Mouse (Mus musculus) forebrain, embryonic 12.5 days (tissue): Measurements from ENCODE around the gene Zg16. TPM values are rescaled to one million over a fixed set of nuclear protein-coding genes. Genes with fewer than 3 reads are reported as not detected.

Experiments used
- microRNA-seq: library from miRNA; unstranded; fragments of <30 nt; microRNA quantifications from one replicate; pipeline ENCODE4, GENCODE M21; 2017
- polyA plus RNA-seq: library from polyadenylated mRNA; unstranded; fragments of >200 nt; fragmentation: Nextera tagmentation; extraction: Ambion mirVana; gene quantifications from 2 replicates; pipeline ENCODE4 v1.2.1, GENCODE M21; 2016

The Zg16 gene
- polyA plus RNA-seq, 1 experiment from 2014 or later: not detected

Small RNAs within 50 kb of the gene (microRNA-seq; reads per million reads assigned to microRNA genes)
- gene Gm44343: not detected

Other genes with a start within 250 kb of the Zg16 start
- gene Doc2a, start 239.9 kb downstream of the Zg16 start, polyA plus RNA-seq: 5.5 and 6.6 TPM in 2 replicates
- 53.3 TPM in 2 replicates for gene Hirip3, start 225.4 kb downstream of the Zg16 start, polyA plus RNA-seq
- 96.5 and 108 TPM in 2 replicates for gene Ino80e, start 225.0 kb downstream of the Zg16 start, polyA plus RNA-seq
- gene Taok2, start 202.6 kb downstream of the Zg16 start, polyA plus RNA-seq: 60.9 and 65.4 TPM in 2 replicates
- gene Tmem219, start 164.4 kb downstream of the Zg16 start, polyA plus RNA-seq: 23.0 and 25.3 TPM in 2 replicates
- 45.3 and 46.4 TPM in 2 replicates for gene Kctd13, start 158.4 kb downstream of the Zg16 start, polyA plus RNA-seq
- gene Asphd1, start 137.7 kb downstream of the Zg16 start, polyA plus RNA-seq: 1.5 TPM in 2 replicates
- 8.6 and 10.5 TPM in 2 replicates for gene Sez6l2, start 136.8 kb downstream of the Zg16 start, polyA plus RNA-seq
- gene Cdipt, start 111.4 kb downstream of the Zg16 start, polyA plus RNA-seq: 78.9 and 79.6 TPM in 2 replicates
- gene Cdiptos, start 111.2 kb downstream of the Zg16 start, polyA plus RNA-seq: 0.86 and 2.0 TPM in 2 replicates
- 4.2 and 4.6 TPM in 2 replicates for gene Mvp, start 72.7 kb downstream of the Zg16 start, polyA plus RNA-seq
- gene Pagr1b, start 70.8 kb downstream of the Zg16 start, polyA plus RNA-seq: 0.38 and 0.56 TPM in 2 replicates
- gene Pagr1a, start 70.0 kb downstream of the Zg16 start, polyA plus RNA-seq: 51.4 and 66.8 TPM in 2 replicates
- gene Gm42742, start 66.2 kb downstream of the Zg16 start, polyA plus RNA-seq: 53.3 and 75.4 TPM in 2 replicates
- 5.0 and 6.5 TPM in 2 replicates for gene Prrt2, start 66.1 kb downstream of the Zg16 start, polyA plus RNA-seq
- gene Maz, start 60.3 kb downstream of the Zg16 start, polyA plus RNA-seq: 95.2 and 113 TPM in 2 replicates
- gene Kif22, start 44.9 kb downstream of the Zg16 start, polyA plus RNA-seq: 163 and 170 TPM in 2 replicates
- 0.88 and 0.91 TPM in 2 replicates for gene AI467606, start 4.0 kb upstream of the Zg16 start, polyA plus RNA-seq
- gene Qprt, start 34.9 kb upstream of the Zg16 start, polyA plus RNA-seq: 2.0 and 2.4 TPM in 2 replicates
- gene Spn, start 50.5 kb upstream of the Zg16 start, polyA plus RNA-seq: 0.23 TPM in 1 of 2 replicates, not detected in the other
- 104 and 108 TPM in 2 replicates for gene Cd2bp2, start 108.7 kb upstream of the Zg16 start, polyA plus RNA-seq
- 30.8 and 34.3 TPM in 2 replicates for gene Tbc1d10b, start 121.1 kb upstream of the Zg16 start, polyA plus RNA-seq
- 9.2 and 10.1 TPM in 2 replicates for gene Mylpf, start 121.6 kb upstream of the Zg16 start, polyA plus RNA-seq
- 77.6 and 80.2 TPM in 2 replicates for gene Zfp553, start 145.7 kb upstream of the Zg16 start, polyA plus RNA-seq
- gene Sept1, start 145.8 kb upstream of the Zg16 start, polyA plus RNA-seq: 42.6 and 43.4 TPM in 2 replicates
- gene Zfp771, start 156.9 kb upstream of the Zg16 start, polyA plus RNA-seq: 53.3 and 60.3 TPM in 2 replicates
- 208 and 224 TPM in 2 replicates for gene Dctpp1, start 173.4 kb upstream of the Zg16 start, polyA plus RNA-seq
- 73.7 and 81.6 TPM in 2 replicates for gene Sephs2, start 186.7 kb upstream of the Zg16 start, polyA plus RNA-seq
- 0.26 and 0.47 TPM in 2 replicates for gene Itgal, start 208.9 kb upstream of the Zg16 start, polyA plus RNA-seq